Mouse (Mus musculus): ENCODE results near the gene Mink1. TPM values are rescaled to one million over a fixed set of nuclear protein-coding genes. Genes with fewer than 3 reads are reported as not detected.

The Mink1 gene
- polyA plus RNA-seq, 1 experiment from 2014 or later = 20.4 TPM

DNA sequence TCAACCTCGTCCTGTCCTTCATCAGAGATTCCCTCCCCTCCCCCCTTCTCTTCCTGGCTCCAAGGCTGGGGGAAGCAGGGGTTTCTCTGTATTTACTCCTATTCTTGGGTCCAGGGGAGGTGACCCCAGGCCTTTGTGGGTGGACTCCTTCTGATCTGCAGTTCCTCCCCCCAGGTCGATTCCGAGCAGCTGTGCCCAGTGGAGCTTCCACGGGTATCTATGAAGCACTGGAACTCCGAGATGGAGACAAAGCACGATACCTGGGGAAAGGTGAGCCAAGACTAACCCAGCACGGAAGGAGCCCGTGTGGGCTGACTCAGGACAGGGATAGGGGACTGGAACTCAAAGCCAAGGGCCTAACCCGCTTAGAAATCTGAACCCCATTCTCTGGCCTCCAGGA lies 95.3 kb downstream of the Mink1 start:
- Histone ChIP-seq H3K4me3 (replicated peaks; ENCODE audit: low read depth, low read length) (no peak overlapping the region), H3K4me1 (ENCODE audit: control insufficient read depth, insufficient read depth, low read length) (peaks cover 17% of the 10 kb centered on the region), H3K9me3 (ENCODE audit: control insufficient read depth, low read length) (no peaks in the 10 kb centered on the region), H3K36me3 (ENCODE audit: control insufficient read depth, insufficient read depth, low read length) (peaks cover 18% of the 10 kb centered on the region; the same call in 1 of the 2 replicates), H3K4me2 (ENCODE audit: low read length) (no peak overlapping the region), H3K9ac (replicated peaks; ENCODE audit: low read length) (0 out of 2 replicates have a peak overlapping the region, but pooled peaks have one; percentile 6), H3K27ac (replicated peaks; ENCODE audit: low read depth, low read length) (no peak overlapping the region), H3K27me3 (ENCODE audit: control insufficient read depth, insufficient read depth, low read length) (no peaks in the 10 kb centered on the region)
- no peak for ATAC-seq (ENCODE audit: low FRiP score, low TSS enrichment)
- 70% methylated on average over 9 of the region's 9 CpGs for WGBS
- DNase-seq = no peak

DNA sequence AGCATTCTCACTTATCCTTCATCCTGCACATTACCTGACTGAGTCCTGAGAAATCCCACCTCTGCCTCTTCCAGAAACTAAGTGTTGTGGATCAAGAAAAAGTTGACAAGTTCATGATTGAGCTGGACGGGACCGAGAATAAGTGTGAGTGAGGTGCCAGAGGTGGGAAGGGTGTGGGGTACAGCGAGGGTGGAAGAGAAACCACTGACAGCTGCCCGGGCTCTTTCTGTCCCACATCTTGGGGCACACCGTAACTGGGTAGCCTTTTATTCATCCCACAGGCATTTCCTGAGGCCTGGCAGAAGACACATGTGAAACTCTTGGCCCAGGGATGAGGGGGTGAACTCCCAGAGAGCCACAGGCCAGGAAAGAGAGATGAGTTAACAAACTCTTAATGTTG lies 95.8 kb downstream of the Mink1 start:
- ATAC-seq (ENCODE audit: low FRiP score, low TSS enrichment) (no peak), DNase-seq (no peak)
- Histone ChIP-seq H3K4me3 (replicated peaks; ENCODE audit: low read depth, low read length) (no peak overlapping the region), H3K4me1 (ENCODE audit: control insufficient read depth, insufficient read depth, low read length) (peaks cover 14% of the 10 kb centered on the region), H3K27ac (replicated peaks; ENCODE audit: low read depth, low read length) (no peak overlapping the region), H3K4me2 (ENCODE audit: low read length) (no peak overlapping the region), H3K36me3 (ENCODE audit: control insufficient read depth, insufficient read depth, low read length) (peaks cover 22% of the 10 kb centered on the region; the same call in 1 of the 2 replicates), H3K9me3 (ENCODE audit: control insufficient read depth, low read length) (no peaks in the 10 kb centered on the region), H3K27me3 (ENCODE audit: control insufficient read depth, insufficient read depth, low read length) (no peaks in the 10 kb centered on the region), H3K9ac (replicated peaks; ENCODE audit: low read length) (no peak overlapping the region)
- 90% methylated on average over 5 of the region's 5 CpGs for WGBS

DNA sequence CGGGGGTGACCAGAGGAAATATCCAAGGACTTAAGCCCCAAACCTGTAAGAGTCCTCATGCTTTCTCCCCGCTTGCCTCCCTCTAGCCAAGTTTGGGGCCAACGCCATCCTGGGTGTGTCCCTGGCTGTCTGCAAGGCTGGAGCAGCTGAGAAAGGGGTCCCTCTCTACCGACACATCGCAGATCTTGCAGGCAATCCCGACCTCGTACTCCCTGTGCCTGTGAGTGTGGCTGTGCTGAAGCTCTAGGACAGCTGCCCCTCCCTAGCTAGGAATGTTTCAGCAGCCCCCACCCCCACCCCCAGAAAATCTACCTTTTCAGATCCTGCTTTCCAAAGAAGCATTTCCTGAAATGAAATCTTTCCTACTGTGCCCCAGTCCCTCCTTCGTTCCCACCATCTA lies 96.3 kb downstream of the Mink1 start:
- WGBS = 86% methylated on average over 8 of the region's 8 CpGs
- Histone ChIP-seq H3K4me1 (ENCODE audit: control insufficient read depth, insufficient read depth, low read length) (peaks cover 14% of the 10 kb centered on the region), H3K9me3 (ENCODE audit: control insufficient read depth, low read length) (no peaks in the 10 kb centered on the region), H3K36me3 (ENCODE audit: control insufficient read depth, insufficient read depth, low read length) (peaks cover 26% of the 10 kb centered on the region), H3K9ac (replicated peaks; ENCODE audit: low read length) (no peak overlapping the region), H3K27me3 (ENCODE audit: control insufficient read depth, insufficient read depth, low read length) (no peaks in the 10 kb centered on the region), H3K4me3 (replicated peaks; ENCODE audit: low read depth, low read length) (no peak overlapping the region), H3K27ac (replicated peaks; ENCODE audit: low read depth, low read length) (no peak overlapping the region), H3K4me2 (ENCODE audit: low read length) (no peak overlapping the region)
- no peak for DNase-seq
- no peak for ATAC-seq (ENCODE audit: low FRiP score, low TSS enrichment)

DNA sequence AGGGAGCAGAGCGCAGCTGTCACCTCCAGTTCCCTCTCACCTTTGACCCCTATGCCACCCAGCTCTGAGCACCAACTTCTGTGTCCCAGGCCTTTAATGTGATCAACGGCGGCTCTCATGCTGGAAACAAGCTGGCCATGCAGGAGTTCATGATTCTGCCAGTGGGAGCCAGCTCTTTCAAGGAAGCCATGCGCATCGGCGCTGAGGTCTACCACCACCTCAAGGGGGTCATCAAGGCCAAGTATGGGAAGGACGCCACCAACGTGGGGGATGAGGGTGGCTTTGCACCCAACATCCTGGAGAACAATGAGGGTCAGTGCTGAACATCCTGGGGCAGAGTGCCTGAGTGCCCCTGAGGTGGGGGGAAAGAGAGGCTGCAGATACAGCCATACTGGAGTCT lies 97.9 kb downstream of the Mink1 start:
- no peak overlapping the region for H3K9ac ChIP-seq (replicated peaks; ENCODE audit: low read length)
- no peak for ATAC-seq (ENCODE audit: low FRiP score, low TSS enrichment)

DNA sequence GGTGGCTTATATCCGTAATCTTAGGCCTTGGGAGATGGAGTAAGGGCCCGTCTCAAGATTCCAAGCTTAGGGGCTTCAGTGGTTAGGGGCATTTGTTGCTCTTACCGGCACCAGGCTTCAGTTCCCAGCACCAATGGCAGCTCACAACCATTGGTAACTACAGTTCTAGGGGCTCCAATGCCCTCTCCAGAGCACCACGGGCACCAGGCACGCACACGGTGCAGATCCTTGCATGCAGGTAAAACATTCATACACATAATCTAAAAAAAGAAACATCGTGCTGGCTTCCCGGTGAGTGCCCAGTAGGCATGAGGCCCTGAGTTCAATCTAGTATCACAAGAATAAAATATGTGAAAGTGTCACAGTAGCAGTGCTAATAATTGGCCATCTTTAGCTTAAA lies 100.4 kb downstream of the Mink1 start:
- WGBS = 89% methylated on average over 8 of the region's 8 CpGs
- H3K36me3 ChIP-seq (ENCODE audit: control insufficient read depth, insufficient read depth, low read length) = peaks cover 48% of the 10 kb centered on the region
- ATAC-seq (ENCODE audit: low FRiP score, low TSS enrichment) = no peak
- no peaks in the 10 kb centered on the region for H3K27me3 ChIP-seq (ENCODE audit: control insufficient read depth, insufficient read depth, low read length)
- no peaks in the 10 kb centered on the region for H3K9me3 ChIP-seq (ENCODE audit: control insufficient read depth, low read length)
- no peak overlapping the region for H3K4me2 ChIP-seq (ENCODE audit: low read length)
- H3K9ac ChIP-seq (replicated peaks; ENCODE audit: low read length) = no peak overlapping the region
- peaks cover 5% of the 10 kb centered on the region for H3K4me1 ChIP-seq (ENCODE audit: control insufficient read depth, insufficient read depth, low read length)
- H3K27ac ChIP-seq (replicated peaks; ENCODE audit: low read depth, low read length) = no peak overlapping the region
- no peak for DNase-seq
- no peak overlapping the region for H3K4me3 ChIP-seq (replicated peaks; ENCODE audit: low read depth, low read length)

More for the DNA sequence above, 97.9 kb downstream of the Mink1 start:
- no peaks in the 10 kb centered on the region for H3K27me3 ChIP-seq (ENCODE audit: control insufficient read depth, insufficient read depth, low read length)
- H3K4me1 ChIP-seq (ENCODE audit: control insufficient read depth, insufficient read depth, low read length) = peaks cover 9% of the 10 kb centered on the region
- H3K27ac ChIP-seq (replicated peaks; ENCODE audit: low read depth, low read length) = no peak overlapping the region
- H3K4me2 ChIP-seq (ENCODE audit: low read length) = no peak overlapping the region
- H3K4me3 ChIP-seq (replicated peaks; ENCODE audit: low read depth, low read length) = no peak overlapping the region
- peaks cover 43% of the 10 kb centered on the region for H3K36me3 ChIP-seq (ENCODE audit: control insufficient read depth, insufficient read depth, low read length)
- H3K9me3 ChIP-seq (ENCODE audit: control insufficient read depth, low read length) = no peaks in the 10 kb centered on the region
- no peak for DNase-seq
- 92% methylated on average over 8 of the region's 8 CpGs for WGBS

DNA sequence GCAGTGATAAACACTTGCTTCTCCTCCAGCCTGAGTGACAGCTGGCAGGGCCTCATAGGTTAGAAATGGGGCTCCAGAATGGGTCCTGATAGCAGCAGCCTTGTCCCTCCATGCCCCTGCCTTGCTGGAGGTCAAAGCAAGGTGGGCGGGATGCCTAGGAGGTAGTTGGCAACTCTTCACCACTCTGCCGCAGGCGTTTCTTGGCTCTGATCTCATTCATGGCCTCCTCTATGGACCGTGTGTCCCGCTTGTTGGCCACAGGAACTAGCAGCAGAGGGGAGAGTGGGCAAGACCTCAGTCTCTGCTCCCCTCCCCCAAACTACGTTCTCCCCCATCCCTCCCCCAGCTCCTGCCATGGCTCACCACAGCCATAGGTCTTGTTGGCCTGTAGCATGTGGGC lies 101.3 kb downstream of the Mink1 start:
- no peak for ATAC-seq (ENCODE audit: low FRiP score, low TSS enrichment)
- Histone ChIP-seq H3K9ac (replicated peaks; ENCODE audit: low read length) (no peak overlapping the region), H3K4me3 (replicated peaks; ENCODE audit: low read depth, low read length) (no peak overlapping the region), H3K4me1 (ENCODE audit: control insufficient read depth, insufficient read depth, low read length) (peaks cover 6% of the 10 kb centered on the region), H3K36me3 (ENCODE audit: control insufficient read depth, insufficient read depth, low read length) (peaks cover 48% of the 10 kb centered on the region), H3K4me2 (ENCODE audit: low read length) (no peak overlapping the region), H3K9me3 (ENCODE audit: control insufficient read depth, low read length) (no peaks in the 10 kb centered on the region), H3K27ac (replicated peaks; ENCODE audit: low read depth, low read length) (no peak overlapping the region), H3K27me3 (ENCODE audit: control insufficient read depth, insufficient read depth, low read length) (no peaks in the 10 kb centered on the region)
- 95% methylated on average over 6 of the region's 6 CpGs for WGBS
- DNase-seq = no peak

Other genes starting within 250 kb of the Mink1 start
- not detected in 2 replicates for gene Alox12e, start 240.3 kb upstream of the Mink1 start, polyA plus RNA-seq (2014; fragmentation: Nextera tagmentation; extraction: Ambion mirVana)
- not detected in 2 replicates for gene Alox15, start 210.8 kb upstream of the Mink1 start, polyA plus RNA-seq (2014; fragmentation: Nextera tagmentation; extraction: Ambion mirVana)
- 28.2 and 34.0 TPM in 2 replicates for gene Pelp1, start 152.8 kb upstream of the Mink1 start, polyA plus RNA-seq (2014; fragmentation: Nextera tagmentation; extraction: Ambion mirVana)
- gene Arrb2, start 130.2 kb upstream of the Mink1 start, polyA plus RNA-seq (2014; fragmentation: Nextera tagmentation; extraction: Ambion mirVana) = 56.5 and 93.0 TPM in 2 replicates
- gene Med11, start 111.0 kb upstream of the Mink1 start, polyA plus RNA-seq (2014; fragmentation: Nextera tagmentation; extraction: Ambion mirVana) = 42.9 and 51.5 TPM in 2 replicates
- gene Zmynd15, start 103.4 kb upstream of the Mink1 start, polyA plus RNA-seq (2014; fragmentation: Nextera tagmentation; extraction: Ambion mirVana) = 0.24 and 0.61 TPM in 2 replicates
- gene Cxcl16, start 102.9 kb upstream of the Mink1 start, polyA plus RNA-seq (2014; fragmentation: Nextera tagmentation; extraction: Ambion mirVana) = 0.50 and 2.1 TPM in 2 replicates
- 4.7 and 5.3 TPM in 2 replicates for gene Tm4sf5, start 57.6 kb upstream of the Mink1 start, polyA plus RNA-seq (2014; fragmentation: Nextera tagmentation; extraction: Ambion mirVana)
- gene Vmo1, start 48.3 kb upstream of the Mink1 start, polyA plus RNA-seq (2014; fragmentation: Nextera tagmentation; extraction: Ambion mirVana) = not detected in 2 replicates
- gene Gltpd2, start 43.7 kb upstream of the Mink1 start, polyA plus RNA-seq (2014; fragmentation: Nextera tagmentation; extraction: Ambion mirVana) = 0.42 and 0.64 TPM in 2 replicates
- gene Psmb6, start 37.5 kb upstream of the Mink1 start, polyA plus RNA-seq (2014; fragmentation: Nextera tagmentation; extraction: Ambion mirVana) = 744 and 849 TPM in 2 replicates
- not detected in 2 replicates for gene Gm40193, start 29.9 kb upstream of the Mink1 start, polyA plus RNA-seq (2014; fragmentation: Nextera tagmentation; extraction: Ambion mirVana)
- 8.5 and 9.2 TPM in 2 replicates for gene Pld2, start 22.8 kb upstream of the Mink1 start, polyA plus RNA-seq (2014; fragmentation: Nextera tagmentation; extraction: Ambion mirVana)
- gene 4930544D05Rik, start 53.0 kb downstream of the Mink1 start, polyA plus RNA-seq (2014; fragmentation: Nextera tagmentation; extraction: Ambion mirVana) = not detected in 2 replicates
- not detected in 2 replicates for gene Chrne, start 56.3 kb downstream of the Mink1 start, polyA plus RNA-seq (2014; fragmentation: Nextera tagmentation; extraction: Ambion mirVana)
- 0.37 and 0.38 TPM in 2 replicates for gene Gp1ba, start 76.2 kb downstream of the Mink1 start, polyA plus RNA-seq (2014; fragmentation: Nextera tagmentation; extraction: Ambion mirVana)
- gene Rnf167, start 84.4 kb downstream of the Mink1 start, polyA plus RNA-seq (2014; fragmentation: Nextera tagmentation; extraction: Ambion mirVana) = 95.9 and 104 TPM in 2 replicates
- gene Slc25a11, start 84.6 kb downstream of the Mink1 start, polyA plus RNA-seq (2014; fragmentation: Nextera tagmentation; extraction: Ambion mirVana) = 158 and 171 TPM in 2 replicates
- 661 and 672 TPM in 2 replicates for gene Pfn1, start 91.8 kb downstream of the Mink1 start, polyA plus RNA-seq (2014; fragmentation: Nextera tagmentation; extraction: Ambion mirVana)
- gene Eno3, start 94.3 kb downstream of the Mink1 start, polyA plus RNA-seq (2014; fragmentation: Nextera tagmentation; extraction: Ambion mirVana) = 8.5 and 8.7 TPM in 2 replicates
- gene Spag7, start 106.5 kb downstream of the Mink1 start, polyA plus RNA-seq (2014; fragmentation: Nextera tagmentation; extraction: Ambion mirVana) = 101 and 132 TPM in 2 replicates
- gene Camta2, start 125.2 kb downstream of the Mink1 start, polyA plus RNA-seq (2014; fragmentation: Nextera tagmentation; extraction: Ambion mirVana) = 19.4 and 21.0 TPM in 2 replicates
- gene Inca1, start 137.3 kb downstream of the Mink1 start, polyA plus RNA-seq (2014; fragmentation: Nextera tagmentation; extraction: Ambion mirVana) = 0.95 and 1.6 TPM in 2 replicates
- gene Kif1c, start 137.7 kb downstream of the Mink1 start, polyA plus RNA-seq (2014; fragmentation: Nextera tagmentation; extraction: Ambion mirVana) = 4.0 and 6.6 TPM in 2 replicates
- 14.8 and 16.8 TPM in 2 replicates for gene Zfp3, start 201.3 kb downstream of the Mink1 start, polyA plus RNA-seq (2014; fragmentation: Nextera tagmentation; extraction: Ambion mirVana)
- 0.39 TPM in 1 of 2 replicates, not detected in the other for gene Scimp, start 249.7 kb downstream of the Mink1 start, polyA plus RNA-seq (2014; fragmentation: Nextera tagmentation; extraction: Ambion mirVana)